Mouse (Mus musculus) limb, embryonic 14.5 days (tissue): Measurements from ENCODE around the gene Fam216a. TPM values are rescaled to one million over a fixed set of nuclear protein-coding genes. Genes with fewer than 3 reads are reported as not detected.

Source experiments
- ATAC-seq: fragments of 200-750 bp; cut with Nextera tagmentation; 2 replicates; pipeline ENCODE4 v1.8.0; 2017; ENCODE audit warnings: low read depth, moderate number of reproducible peaks, moderate TSS enrichment; ENCODE audit not compliant: low FRiP score
- DNase-seq: peaks from one replicate; pipeline ENCODE4 v3.0.0-alpha.2; 2015; ENCODE audit warnings: low spot score
- H3K27ac ChIP-seq: fragments of 300-500 bp; sonication (generic); replicated peaks from 2 replicates; pipeline ENCODE4 v1.5.1; 2014; ENCODE audit warnings: low read depth, mild to moderate bottlenecking, low read length, moderate library complexity, mixed read lengths
- H3K27me3 ChIP-seq: fragments of 300-500 bp; sonication (generic); 2 replicates; pipeline ENCODE4 v1.6.1; 2014; ENCODE audit warnings: low read length, mixed read lengths; ENCODE audit not compliant: control insufficient read depth, insufficient read depth
- H3K36me3 ChIP-seq: fragments of 300-500 bp; sonication (generic); 2 replicates; pipeline ENCODE4 v1.6.1; 2014; ENCODE audit warnings: mild to moderate bottlenecking, low read length, moderate library complexity, mixed read lengths; ENCODE audit not compliant: control insufficient read depth, insufficient read depth
- H3K4me1 ChIP-seq: fragments of 300-500 bp; sonication (generic); 2 replicates; pipeline ENCODE4 v1.6.1; 2014; ENCODE audit warnings: antibody characterized with exemption, low read length, mixed read lengths; ENCODE audit not compliant: control insufficient read depth, insufficient read depth
- H3K4me2 ChIP-seq: fragments of 300-500 bp; sonication (generic); replicated peaks from 2 replicates; pipeline ENCODE4 v1.6.1; 2014; ENCODE audit warnings: low read depth, mild to moderate bottlenecking, low read length, moderate library complexity; ENCODE audit not compliant: severe bottlenecking
- H3K4me3 ChIP-seq: fragments of 300-500 bp; sonication (generic); replicated peaks from 2 replicates; pipeline ENCODE4 v1.5.1; 2014; ENCODE audit warnings: low read length
- H3K9ac ChIP-seq: fragments of 300-500 bp; sonication (generic); 2 replicates; pipeline ENCODE4 v1.6.1; 2014; ENCODE audit warnings: mild to moderate bottlenecking, low read depth, low read length, moderate library complexity; ENCODE audit not compliant: severe bottlenecking
- H3K9me3 ChIP-seq: fragments of 300-500 bp; sonication (generic); 2 replicates; pipeline ENCODE4 v1.6.1; 2016; ENCODE audit warnings: low read length; ENCODE audit not compliant: control insufficient read depth
- POLR2A ChIP-seq: fragments of 200-500 bp; IDR thresholded peaks from 2 replicates; pipeline ENCODE4 v1.8.0; 2012; ENCODE audit warnings: inconsistent platforms, mild to moderate bottlenecking, moderate library complexity, borderline replicate concordance; ENCODE audit not compliant: insufficient read depth, insufficient read length; ENCODE audit errors: extremely low read depth
- WGBS: fragments of 180-500 bp; shearing (Covaris S2); extraction: QIAGEN DNeasy Blood & Tissue Kit; methylation state at CpG from one replicate; pipeline ENCODE4 v1.1.7; 2014; 5-methylcytosine and 5-hydroxymethylcytosine counted together
- polyA plus RNA-seq, 2 experiments: library from polyadenylated mRNA; depleted of rRNA in 1 of 2; stranded (reverse) in 1 of 2; unstranded in 1 of 2; fragments of >200 nt; fragmentation: Nextera tagmentation in 1 of 2; extraction: Ambion mirVana in 1 of 2; gene quantifications; 2 replicates each; pipeline versions ENCODE4 v1.2.1 to v1.2.3; 2012 to 2014

Gene Fam216a
- polyA plus RNA-seq, 2 experiments: 78.1 to 79.1 TPM

- DNase-seq (no peak), ATAC-seq (no peak)
- Histone ChIP-seq H3K9me3 (no peaks in the 10 kb centered on the region), H3K9ac (no peak overlapping the region), H3K4me3 (no peak overlapping the region), H3K36me3 (peaks cover 38% of the 10 kb centered on the region), H3K4me2 (no peak overlapping the region), H3K4me1 (peaks cover 7% of the 10 kb centered on the region; the same call in 1 of the 2 replicates), H3K27ac (no peak overlapping the region), H3K27me3 (no peaks in the 10 kb centered on the region)
- WGBS: 79% methylated on average over 11 of the region's 11 CpGs
- TF ChIP-seq POLR2A: no peak
These were observed 54.7 kb downstream of the Fam216a start for GRCm38 (mm10) chr5:122317329-122318045.

DNA sequence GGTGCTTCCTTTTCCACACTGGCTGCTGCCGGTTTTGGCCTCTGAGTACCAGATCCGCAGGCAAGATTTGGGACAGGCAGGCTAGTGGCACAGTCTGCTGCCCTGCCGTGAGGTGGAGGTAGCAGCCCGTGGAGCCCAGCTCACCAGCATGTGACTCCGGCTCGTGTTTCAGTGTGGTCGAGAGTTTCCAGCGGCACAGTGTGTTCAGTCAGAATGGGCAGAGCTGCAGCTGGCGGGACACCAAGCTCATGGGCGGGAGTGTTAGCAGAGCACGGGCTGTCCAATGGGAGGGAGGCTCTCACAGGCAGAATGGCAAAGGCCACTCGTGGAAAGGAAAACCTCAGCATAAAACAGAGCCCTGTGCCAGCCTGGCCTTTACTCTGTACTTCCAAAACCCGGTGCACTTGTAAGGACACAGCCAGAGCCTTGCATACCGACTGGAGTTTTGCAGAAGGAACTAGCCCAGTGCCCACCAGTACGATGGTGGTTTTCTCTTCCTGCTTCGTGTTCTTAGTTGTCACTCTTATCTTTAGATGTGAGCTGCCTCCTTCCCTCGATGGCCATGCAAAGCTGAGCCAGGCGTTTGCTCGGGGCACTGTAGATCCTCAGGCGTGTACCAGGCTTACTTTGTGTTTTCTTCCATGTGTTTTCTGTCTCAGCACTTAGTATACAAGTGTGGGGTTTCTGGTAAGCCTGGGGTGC is 57.0 kb downstream of the Fam216a start:
- Histone ChIP-seq H3K4me3 (no peak overlapping the region), H3K27me3 (no peaks in the 10 kb centered on the region), H3K36me3 (peaks cover 37% of the 10 kb centered on the region), H3K27ac (no peak overlapping the region), H3K4me1 (peaks cover 7% of the 10 kb centered on the region; the same call in 1 of the 2 replicates), H3K4me2 (no peak overlapping the region), H3K9ac (no peak overlapping the region), H3K9me3 (no peaks in the 10 kb centered on the region)
- 69% methylated on average over 20 of the region's 20 CpGs for WGBS
- DNase-seq: peak; percentile 64
- ATAC-seq: peak; percentile 74
- TF ChIP-seq POLR2A: no peak

Other genes with a start within 250 kb of the Fam216a start
- 0.09 and 0.21 TPM in 2 replicates for gene Ccdc63, start 231.5 kb downstream of the Fam216a start, polyA plus RNA-seq (2012; rRNA removed)
- gene Ccdc63, start 231.5 kb downstream of the Fam216a start, polyA plus RNA-seq (2014; fragmentation: Nextera tagmentation; extraction: Ambion mirVana): not detected in 2 replicates
- 273 and 275 TPM in 2 replicates for gene Ppp1cc, start 214.1 kb downstream of the Fam216a start, polyA plus RNA-seq (2012; rRNA removed)
- 234 TPM in 2 replicates for gene Ppp1cc, start 214.1 kb downstream of the Fam216a start, polyA plus RNA-seq (2014; fragmentation: Nextera tagmentation; extraction: Ambion mirVana)
- gene Hvcn1, start 165.6 kb downstream of the Fam216a start, polyA plus RNA-seq (2012; rRNA removed): 9.6 and 10.4 TPM in 2 replicates
- gene Hvcn1, start 165.6 kb downstream of the Fam216a start, polyA plus RNA-seq (2014; fragmentation: Nextera tagmentation; extraction: Ambion mirVana): 8.6 and 8.9 TPM in 2 replicates
- gene Tctn1, start 107.9 kb downstream of the Fam216a start, polyA plus RNA-seq (2012; rRNA removed): 28.3 and 38.3 TPM in 2 replicates
- gene Tctn1, start 107.9 kb downstream of the Fam216a start, polyA plus RNA-seq (2014; fragmentation: Nextera tagmentation; extraction: Ambion mirVana): 5.5 TPM in 2 replicates
- 11.5 and 13.7 TPM in 2 replicates for gene Pptc7, start 88.0 kb downstream of the Fam216a start, polyA plus RNA-seq (2012; rRNA removed)
- gene Pptc7, start 88.0 kb downstream of the Fam216a start, polyA plus RNA-seq (2014; fragmentation: Nextera tagmentation; extraction: Ambion mirVana): 7.6 and 8.9 TPM in 2 replicates
- gene Rad9b, start 18.1 kb downstream of the Fam216a start, polyA plus RNA-seq (2012; rRNA removed): 17.3 and 19.1 TPM in 2 replicates
- 9.7 and 10.0 TPM in 2 replicates for gene Rad9b, start 18.1 kb downstream of the Fam216a start, polyA plus RNA-seq (2014; fragmentation: Nextera tagmentation; extraction: Ambion mirVana)
- 90.6 and 106 TPM in 2 replicates for gene Vps29, start 18.0 kb downstream of the Fam216a start, polyA plus RNA-seq (2012; rRNA removed)
- gene Vps29, start 18.0 kb downstream of the Fam216a start, polyA plus RNA-seq (2014; fragmentation: Nextera tagmentation; extraction: Ambion mirVana): 212 and 216 TPM in 2 replicates
- 73.1 and 74.2 TPM in 2 replicates for gene Gpn3, start 488 bp downstream of the Fam216a start, polyA plus RNA-seq (2012; rRNA removed)
- 63.4 and 64.1 TPM in 2 replicates for gene Gpn3, start 488 bp downstream of the Fam216a start, polyA plus RNA-seq (2014; fragmentation: Nextera tagmentation; extraction: Ambion mirVana)
- 180 and 241 TPM in 2 replicates for gene Arpc3, start 19.5 kb upstream of the Fam216a start, polyA plus RNA-seq (2012; rRNA removed)
- gene Arpc3, start 19.5 kb upstream of the Fam216a start, polyA plus RNA-seq (2014; fragmentation: Nextera tagmentation; extraction: Ambion mirVana): 46.2 and 51.0 TPM in 2 replicates
- 44.8 and 49.8 TPM in 2 replicates for gene Anapc7, start 49.3 kb upstream of the Fam216a start, polyA plus RNA-seq (2012; rRNA removed)
- 27.6 and 31.2 TPM in 2 replicates for gene Anapc7, start 49.3 kb upstream of the Fam216a start, polyA plus RNA-seq (2014; fragmentation: Nextera tagmentation; extraction: Ambion mirVana)
- gene Atp2a2, start 129.9 kb upstream of the Fam216a start, polyA plus RNA-seq (2012; rRNA removed): 96.7 and 99.0 TPM in 2 replicates
- gene Atp2a2, start 129.9 kb upstream of the Fam216a start, polyA plus RNA-seq (2014; fragmentation: Nextera tagmentation; extraction: Ambion mirVana): 36.5 and 39.7 TPM in 2 replicates
- 14.9 and 17.2 TPM in 2 replicates for gene Ift81, start 242.2 kb upstream of the Fam216a start, polyA plus RNA-seq (2012; rRNA removed)
- gene Ift81, start 242.2 kb upstream of the Fam216a start, polyA plus RNA-seq (2014; fragmentation: Nextera tagmentation; extraction: Ambion mirVana): 32.7 and 41.0 TPM in 2 replicates